ENCODE assay signal across 8 mouse cellular contexts in the genomic region with DNA sequence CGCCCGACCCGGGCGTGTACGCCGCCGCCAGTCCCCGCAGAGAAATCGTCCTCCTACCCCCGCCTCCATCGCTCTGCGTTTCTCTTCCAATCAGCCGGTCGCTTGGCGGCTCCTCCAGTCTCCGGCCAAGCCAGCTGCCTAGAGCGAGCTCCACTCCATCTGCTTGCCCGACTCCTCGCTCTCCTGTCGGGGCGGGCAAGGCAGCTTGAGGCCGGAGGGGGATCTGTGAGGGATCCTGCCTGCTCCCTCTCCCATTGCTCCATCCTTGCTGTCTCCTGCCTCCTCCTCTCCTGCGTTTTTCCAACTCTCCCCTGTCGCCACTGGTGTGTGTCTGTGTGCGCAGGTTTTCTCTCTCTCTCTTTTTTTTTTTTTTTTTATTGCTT. TPM values are rescaled to one million over a fixed set of nuclear protein-coding genes. Genes with fewer than 3 reads are reported as not detected.
A peak's percentile ranks its signal among the peaks of the same experiment; 100 is the strongest.
DNase-seq lines count a peak whose midpoint lies in the region; ATAC-seq lines count a peak whose summit lies in the region.

A gene (minus strand): TSS at position 333 of the 383 bp plus-strand sequence.

- peaks cover 39% of the 10 kb centered on the region for H3K4me1 ChIP-seq in erythroblast, embryonic 14.5 days (ENCODE audit: control insufficient read depth)
- H3K4me1 ChIP-seq in heart, embryonic 11.5 days (ENCODE audit: control insufficient read depth, insufficient read depth, low read length): peaks cover 17% of the 10 kb centered on the region
- peaks cover 23% of the 10 kb centered on the region for H3K4me1 ChIP-seq in kidney, embryonic 15.5 days
- H3K4me1 ChIP-seq in liver, embryonic 12.5 days: peaks cover 36% of the 10 kb centered on the region

- peaks cover 24% of the 10 kb centered on the region for H3K36me3 ChIP-seq in erythroblast, embryonic 14.5 days (ENCODE audit: control insufficient read depth)
- peaks cover 4% of the 10 kb centered on the region; the same call in 1 of the 2 replicates for H3K36me3 ChIP-seq in heart, embryonic 11.5 days (ENCODE audit: control insufficient read depth, insufficient read depth, low read length)
- H3K36me3 ChIP-seq in kidney, embryonic 15.5 days: peaks cover 14% of the 10 kb centered on the region
- peaks cover 14% of the 10 kb centered on the region for H3K36me3 ChIP-seq in liver, embryonic 12.5 days

- 0 out of 2 replicates have a peak, but pooled peaks have one; percentile 18 for ATAC-seq in heart, embryonic 11.5 days (replicated peaks; ENCODE audit: insufficient number of reproducible peaks, low FRiP score, low TSS enrichment)
- no peak for ATAC-seq in kidney, embryonic 15.5 days (replicated peaks; ENCODE audit: low FRiP score)
- ATAC-seq in liver, embryonic 12.5 days: peak; percentile 50

- DNase-seq in CD4-positive helper T cell, adult 2 months (ENCODE audit: low read depth, low spot score): peak; percentile 86
- peak; percentile 97 for DNase-seq in brain, adult 2 months (ENCODE audit: low read depth, low spot score)
- peak; percentile 84 for DNase-seq in naive thymus-derived CD4-positive, alpha-beta T cell, adult 2 months (ENCODE audit: low read depth)
- peak; percentile 84 to 91 for DNase-seq in spleen, postnatal 4 days (ENCODE audit: low spot score in 2 of 2)

- peaks cover 36% of the 10 kb centered on the region for H3K27me3 ChIP-seq in erythroblast, embryonic 14.5 days (ENCODE audit: control insufficient read depth)
- H3K27me3 ChIP-seq in heart, embryonic 11.5 days (ENCODE audit: control insufficient read depth, insufficient read depth, low read length): no peaks in the 10 kb centered on the region; the same call in 1 of the 2 replicates
- no peaks in the 10 kb centered on the region for H3K27me3 ChIP-seq in kidney, embryonic 15.5 days
- H3K27me3 ChIP-seq in liver, embryonic 12.5 days (replicated peaks): peaks cover 34% of the 10 kb centered on the region

- peak within 1 kb of the TSS; percentile 100 for H3K9ac ChIP-seq in heart, embryonic 11.5 days (ENCODE audit: low read depth, low read length)
- H3K9ac ChIP-seq in kidney, embryonic 15.5 days: peak within 1 kb of the TSS; percentile 100
- H3K9ac ChIP-seq in liver, embryonic 12.5 days: peak within 1 kb of the TSS; percentile 100

- peak within 1 kb of the TSS; percentile 99 for H3K27ac ChIP-seq in heart, embryonic 11.5 days (ENCODE audit: low read depth, low read length)
- H3K27ac ChIP-seq in kidney, embryonic 15.5 days: peak within 1 kb of the TSS; percentile 99
- H3K27ac ChIP-seq in liver, embryonic 12.5 days: peak within 1 kb of the TSS; percentile 99

- peak within 1 kb of the TSS; percentile 99 for H3K4me3 ChIP-seq in erythroblast, embryonic 14.5 days (replicated peaks)
- peak within 1 kb of the TSS; percentile 100 for H3K4me3 ChIP-seq in heart, embryonic 11.5 days (ENCODE audit: low read depth, low read length)
- H3K4me3 ChIP-seq in kidney, embryonic 15.5 days (replicated peaks): peak within 1 kb of the TSS; percentile 100
- peak within 1 kb of the TSS; percentile 100 for H3K4me3 ChIP-seq in liver, embryonic 12.5 days

- WGBS in heart, embryonic 11.5 days (ENCODE audit: insufficient replicate concordance): under 1% methylated on average over 25 of the region's 25 CpGs
- WGBS in kidney, embryonic 15.5 days: under 1% methylated on average over 25 of the region's 25 CpGs
- WGBS in liver, embryonic 12.5 days (ENCODE audit: insufficient replicate concordance): under 1% methylated on average over 25 of the region's 25 CpGs

- H3K4me2 ChIP-seq in heart, embryonic 11.5 days: peak within 1 kb of the TSS; percentile 75
- H3K4me2 ChIP-seq in kidney, embryonic 15.5 days: peak within 1 kb of the TSS; percentile 89
- peak within 1 kb of the TSS; percentile 96 for H3K4me2 ChIP-seq in liver, embryonic 12.5 days

- no peaks in the 10 kb centered on the region for H3K9me3 ChIP-seq in erythroblast, embryonic 14.5 days (ENCODE audit: control insufficient read depth, low read length)
- no peaks in the 10 kb centered on the region for H3K9me3 ChIP-seq in heart, embryonic 11.5 days (replicated peaks; ENCODE audit: control insufficient read depth, low read length)
- H3K9me3 ChIP-seq in kidney, embryonic 15.5 days (replicated peaks): no peaks in the 10 kb centered on the region
- no peaks in the 10 kb centered on the region for H3K9me3 ChIP-seq in liver, embryonic 12.5 days (replicated peaks)

RNA-seq across cellular contexts. Expression of the gene that starts here (rescaled TPM):
- 10.3 and 12.3 TPM in 2 replicates for polyA plus RNA-seq in erythroblast, embryonic 14.5 days (2012)
- 52.4 and 56.4 TPM in 2 replicates for polyA plus RNA-seq in heart, embryonic 11.5 days (2014; fragmentation: Nextera tagmentation; extraction: Ambion mirVana)
- polyA plus RNA-seq in kidney, embryonic 15.5 days (2015; fragmentation: Nextera tagmentation; extraction: Ambion mirVana): 95.3 and 100 TPM in 2 replicates
- 97.2 and 98.8 TPM in 2 replicates for polyA plus RNA-seq in liver, embryonic 12.5 days (2016; fragmentation: Nextera tagmentation; extraction: Ambion mirVana)
